Mouse (Mus musculus): Measurements from ENCODE around the gene Pknox2.

The Pknox2 gene

DNA sequence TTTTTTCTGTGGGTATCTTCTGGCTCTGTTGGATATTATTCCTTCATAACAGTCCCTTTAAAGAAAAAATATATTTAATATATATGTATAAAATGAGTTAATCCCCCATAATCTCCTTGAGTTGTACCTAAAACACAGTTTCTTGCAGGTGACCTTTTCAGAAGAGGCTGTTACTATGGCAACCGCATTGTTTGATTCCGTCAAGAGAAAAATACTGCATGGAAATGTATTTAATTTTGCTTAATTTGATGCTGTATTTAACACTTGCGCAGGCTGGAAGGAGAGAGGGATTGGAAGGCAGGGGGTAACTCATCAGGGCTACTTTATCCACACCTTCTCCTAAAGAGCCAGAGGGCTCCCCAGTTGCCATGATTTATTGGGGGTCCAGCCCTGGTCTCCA, 108.3 kb downstream of the Pknox2 start:
- DNase-seq = no peak

DNA sequence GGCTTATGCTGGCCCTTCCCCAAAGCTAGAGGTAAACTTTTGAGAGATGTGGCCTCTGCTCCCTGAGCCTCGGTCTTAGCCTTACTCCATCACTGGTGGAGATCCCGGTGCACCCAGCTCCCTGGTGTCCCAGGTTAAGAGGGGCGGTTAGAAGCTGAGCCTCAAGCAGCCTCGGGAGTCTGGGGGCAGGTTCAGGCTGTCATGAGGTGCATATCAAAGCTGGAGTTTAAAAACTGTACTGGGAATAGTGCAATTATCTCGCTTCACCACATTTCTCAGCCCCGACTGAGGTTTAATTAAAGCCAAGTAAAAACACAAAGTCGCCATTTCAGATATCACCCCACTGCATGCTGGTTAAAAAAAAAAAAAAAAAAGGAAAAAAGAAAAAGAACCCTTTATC, 108.8 kb downstream of the Pknox2 start:
- no peak for DNase-seq

DNA sequence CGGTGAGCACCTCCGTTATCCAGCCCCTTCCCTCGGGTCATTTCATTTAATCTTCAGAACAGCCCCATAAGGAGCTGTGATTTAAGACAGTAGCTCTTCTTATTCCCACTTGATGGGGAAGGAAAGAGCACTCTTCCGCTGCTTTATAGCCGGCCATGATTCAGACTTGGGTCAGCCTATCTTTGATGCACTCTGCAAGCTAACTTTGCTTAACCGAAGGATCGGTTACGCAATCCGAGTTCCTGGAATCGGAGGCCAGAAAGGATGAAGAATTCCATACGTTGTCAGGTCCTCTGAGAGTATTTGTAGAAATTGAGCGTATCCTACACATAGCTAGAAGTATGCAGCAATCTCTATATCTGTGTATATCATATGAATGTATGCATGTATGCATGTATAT, 109.8 kb downstream of the Pknox2 start:
- no peak for DNase-seq

DNA sequence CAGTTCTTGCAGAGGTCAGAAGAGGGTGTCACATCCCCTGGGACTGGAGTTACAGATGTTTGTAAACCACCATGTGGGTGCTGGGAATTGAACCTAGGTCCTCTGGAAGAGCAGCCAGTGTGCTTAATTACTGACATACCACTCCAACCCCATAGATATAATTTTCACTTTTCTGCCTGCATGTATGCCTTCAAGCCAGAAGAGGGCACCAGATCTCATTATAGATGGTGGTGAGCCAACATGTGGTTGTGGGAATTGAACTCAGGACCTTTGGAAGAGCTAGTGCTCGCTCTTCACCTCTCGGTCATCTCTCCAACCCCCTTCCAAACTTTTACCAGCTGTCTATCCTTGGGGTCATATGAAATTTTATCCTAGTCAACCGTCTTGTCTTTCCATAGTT, 112.0 kb downstream of the Pknox2 start:
- no peak for DNase-seq

DNA sequence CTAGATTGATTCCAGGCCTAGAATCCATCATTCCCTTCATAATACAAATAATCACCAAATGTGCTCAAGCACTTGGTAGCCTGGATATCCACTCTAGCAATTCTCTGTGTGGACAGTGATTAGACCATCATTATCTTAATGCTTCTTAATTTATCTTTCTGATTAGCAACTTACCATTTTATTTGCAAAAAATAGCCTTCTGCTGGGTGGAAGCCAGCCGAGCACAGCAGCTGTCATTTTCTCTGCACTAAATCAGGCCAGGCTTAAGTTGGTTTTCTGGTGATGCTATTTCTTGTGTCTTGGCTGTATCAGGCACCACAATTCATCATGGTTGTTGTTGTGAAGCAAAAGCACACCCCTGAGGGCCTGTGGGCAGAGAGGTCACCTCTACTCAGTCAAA, 112.9 kb downstream of the Pknox2 start:
- DNase-seq = no peak

DNA sequence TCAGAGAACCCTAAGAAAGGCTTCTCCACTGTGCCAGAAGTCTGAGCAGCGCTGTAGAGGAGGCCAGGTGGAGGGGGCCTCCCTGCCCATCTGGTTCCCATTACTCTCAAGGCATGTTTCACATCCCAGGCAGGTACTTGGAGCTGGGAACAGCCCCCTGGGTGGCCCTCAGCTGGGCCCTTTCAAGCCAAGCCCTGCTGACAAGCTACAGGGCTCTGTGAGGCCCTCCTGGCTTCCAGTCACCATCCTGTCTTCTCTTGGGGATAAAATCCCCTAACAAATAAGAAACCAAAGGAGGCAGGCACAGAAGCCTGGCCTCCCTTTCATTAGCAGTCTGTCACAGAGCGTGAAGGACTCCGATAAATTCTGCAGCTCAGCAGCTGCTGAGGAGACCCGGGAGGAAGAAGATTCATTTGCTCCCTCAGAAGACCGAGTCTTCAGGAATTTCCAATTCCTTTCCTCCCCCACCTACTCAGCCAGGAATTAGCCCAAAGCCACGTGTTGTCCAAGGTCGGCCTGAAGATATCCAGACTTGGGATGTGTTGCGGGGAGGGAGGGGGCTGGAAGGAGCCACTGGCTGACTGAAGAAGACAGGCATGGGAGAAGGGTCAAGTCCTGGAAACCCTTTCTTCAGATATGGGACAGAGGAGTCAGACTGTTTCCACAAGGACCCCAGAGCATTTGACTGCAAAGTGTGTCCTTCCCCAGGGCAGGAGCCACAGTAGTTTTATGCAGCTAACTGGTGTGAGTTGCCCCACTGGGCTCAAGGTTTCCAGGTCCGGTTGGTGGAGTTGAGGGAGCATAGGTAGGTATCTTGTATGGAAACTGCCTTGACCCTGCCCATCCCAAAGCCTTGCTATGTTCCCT, 116.6 kb downstream of the Pknox2 start:
- peak in 1 of 2 experiments; percentile 52 for DNase-seq

DNA sequence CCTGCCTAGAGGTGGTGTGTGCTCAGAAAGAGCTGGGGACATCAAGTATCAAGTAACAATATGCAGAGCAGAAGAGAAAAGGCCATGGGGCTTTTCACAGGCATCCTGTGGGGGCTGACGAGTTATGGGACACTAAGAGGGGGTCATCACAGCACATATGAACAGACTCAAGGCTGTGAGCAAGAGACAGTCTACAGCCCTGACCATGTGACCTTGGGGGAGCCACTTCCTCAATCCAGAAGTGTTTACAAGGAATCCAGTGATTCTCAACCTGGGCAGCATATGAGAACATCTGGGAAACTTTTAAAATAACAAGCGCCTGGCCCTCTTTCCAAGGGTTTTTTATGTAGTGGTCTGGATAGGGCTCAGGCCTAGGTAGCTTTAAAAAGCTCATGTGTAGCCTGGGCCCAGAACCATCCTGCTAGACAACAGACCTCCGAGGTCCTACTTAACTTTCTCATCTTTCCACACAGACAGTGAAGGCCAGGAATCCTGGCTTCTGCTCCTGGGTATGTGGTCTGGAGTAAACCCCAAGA, 117.3 kb downstream of the Pknox2 start:
- no peak for DNase-seq

DNA sequence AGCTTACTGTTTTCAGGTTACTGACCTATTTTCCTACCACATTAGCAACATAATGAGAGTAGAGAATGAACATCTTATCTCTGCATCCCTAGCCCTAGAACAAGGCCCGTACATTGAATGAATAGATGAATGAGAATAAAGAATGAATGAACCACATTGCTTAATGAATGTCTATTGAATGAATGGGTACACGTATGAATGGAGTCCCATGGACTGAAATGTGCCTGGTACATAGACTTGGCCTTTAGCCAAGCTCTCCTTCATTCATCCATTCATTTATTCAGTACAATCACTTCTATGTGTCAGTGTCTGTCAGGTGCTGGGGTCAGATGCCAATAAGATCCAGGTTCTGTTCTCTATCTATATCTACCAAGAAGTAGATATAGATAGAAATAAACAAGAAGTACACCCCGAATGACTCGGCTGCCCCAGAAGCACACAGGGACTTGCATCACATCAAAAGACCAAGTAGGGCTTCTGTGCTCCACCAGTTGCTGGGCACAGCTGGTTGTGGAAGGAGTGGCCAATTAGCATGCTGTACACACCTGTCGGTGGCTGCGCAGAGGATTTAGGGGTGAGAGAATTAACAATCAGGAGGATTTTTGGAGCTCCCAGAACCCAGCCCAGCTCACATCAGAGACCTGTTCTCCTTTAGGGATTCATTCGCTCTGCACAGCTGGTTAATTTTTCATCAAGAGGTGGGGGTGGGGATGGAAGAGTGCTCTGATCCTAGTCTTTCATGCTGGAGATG, 119.2 kb downstream of the Pknox2 start:
- DNase-seq = no peak

DNA sequence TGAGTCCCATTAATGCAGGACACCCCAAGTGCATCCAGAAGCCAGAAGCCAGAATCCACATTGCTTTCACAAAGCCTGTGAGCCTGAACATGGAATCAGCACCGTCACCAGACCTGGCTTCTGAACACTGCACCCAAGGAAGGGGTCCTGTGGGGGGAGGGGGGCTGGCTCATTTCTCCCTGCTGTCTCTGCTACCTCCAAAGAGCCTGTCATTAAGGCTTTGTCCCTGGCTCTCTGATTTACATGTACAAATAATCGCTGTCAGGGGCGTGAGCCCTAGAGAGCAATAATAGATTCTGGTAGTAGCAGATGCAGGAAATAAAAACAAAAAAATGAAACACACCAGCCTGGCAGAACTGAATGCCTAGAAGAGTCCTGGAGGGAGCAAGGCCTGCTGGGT, 121.3 kb downstream of the Pknox2 start:
- no peak for DNase-seq

DNA sequence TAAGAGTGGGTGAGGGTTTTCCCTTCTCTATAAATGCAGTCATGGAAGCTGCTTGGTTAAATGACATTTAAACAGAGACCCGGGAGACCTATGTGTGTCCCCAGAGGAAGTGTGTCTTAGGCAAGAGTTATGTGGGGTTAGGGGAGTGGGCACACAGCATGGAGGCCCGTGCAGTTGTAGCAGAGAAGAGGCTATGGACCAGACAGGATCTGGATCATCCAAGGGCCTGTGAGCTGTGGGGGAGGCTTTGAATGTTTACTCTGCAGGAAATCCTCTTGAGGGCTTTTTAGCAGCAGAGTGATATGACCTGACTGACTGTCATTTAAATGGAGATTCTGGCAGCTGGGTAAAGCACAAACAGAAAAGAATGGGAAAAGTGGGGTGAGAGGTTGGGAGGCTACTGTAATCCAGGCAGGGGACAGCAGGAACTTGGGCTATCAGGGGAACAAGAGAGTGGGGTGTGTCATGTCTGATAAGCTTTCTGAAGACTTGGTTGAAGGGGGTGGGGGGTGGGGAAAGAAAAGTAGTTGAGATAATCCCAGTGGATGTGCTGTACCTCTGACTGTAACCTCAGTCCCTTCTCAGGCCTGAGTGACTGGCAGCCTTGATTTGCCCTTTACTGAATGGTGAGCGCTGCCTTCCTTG, 125.5 kb downstream of the Pknox2 start:
- no peak for DNase-seq

DNA sequence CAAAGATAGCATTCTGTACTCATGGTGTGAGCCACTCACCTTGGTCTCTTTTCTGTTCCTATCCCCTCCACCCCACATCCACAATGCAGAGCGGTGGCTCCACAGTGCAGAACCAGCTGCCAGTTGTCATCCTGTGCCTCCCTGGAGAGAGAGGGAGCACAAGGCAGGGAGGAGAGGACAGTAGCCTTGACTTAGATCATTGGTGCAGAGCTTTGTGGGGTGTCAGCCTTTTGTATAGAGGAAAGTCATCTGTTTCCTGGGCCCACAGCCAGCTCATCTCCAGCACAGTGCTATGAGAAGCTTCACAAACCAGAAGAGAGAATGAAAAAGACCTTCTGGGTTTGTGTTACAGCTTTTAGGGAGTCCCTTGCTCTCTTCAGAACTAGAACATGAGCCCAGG, 129.1 kb downstream of the Pknox2 start:
- peak; percentile 71 to 80 for DNase-seq

DNA sequence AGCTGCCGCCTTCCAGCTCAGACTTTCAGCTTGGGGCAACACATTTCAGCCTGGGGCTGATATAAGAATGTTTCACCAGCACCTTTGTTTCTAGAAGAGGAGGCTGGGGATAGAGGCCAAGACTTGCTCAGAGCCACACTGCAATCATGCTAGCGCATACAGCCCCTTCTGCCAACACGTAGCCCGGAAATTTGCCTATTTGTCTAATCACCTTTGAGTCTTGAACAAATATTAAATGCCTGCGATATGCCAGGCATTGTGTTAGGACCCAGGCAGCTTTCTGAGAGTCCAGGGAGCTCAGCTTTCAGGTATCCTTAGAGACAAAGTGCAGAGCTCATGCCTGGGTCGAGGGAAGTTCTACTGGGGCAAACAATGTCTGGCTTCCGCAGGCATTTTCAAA, 130.0 kb downstream of the Pknox2 start:
- DNase-seq = no peak

DNA sequence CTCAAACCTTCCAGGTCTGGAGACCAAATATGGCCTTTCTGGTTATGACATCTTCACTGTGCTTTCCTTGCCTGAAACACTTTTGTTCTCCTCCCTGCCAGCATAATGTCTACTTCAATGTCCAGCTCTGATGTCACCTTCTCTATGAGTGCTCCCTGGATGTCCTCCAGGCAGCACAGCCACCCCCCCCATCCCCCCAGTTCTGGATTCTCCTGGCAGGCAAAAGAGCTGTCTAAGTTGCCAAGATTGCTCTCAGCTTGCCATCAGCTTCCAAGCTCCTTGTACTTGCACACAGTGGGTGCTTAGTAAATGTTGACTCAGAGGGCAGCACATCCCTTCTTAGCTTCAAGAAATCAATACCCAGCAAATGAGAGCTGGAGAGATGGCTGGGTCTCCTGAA, 131.0 kb downstream of the Pknox2 start:
- DNase-seq = no peak

DNA sequence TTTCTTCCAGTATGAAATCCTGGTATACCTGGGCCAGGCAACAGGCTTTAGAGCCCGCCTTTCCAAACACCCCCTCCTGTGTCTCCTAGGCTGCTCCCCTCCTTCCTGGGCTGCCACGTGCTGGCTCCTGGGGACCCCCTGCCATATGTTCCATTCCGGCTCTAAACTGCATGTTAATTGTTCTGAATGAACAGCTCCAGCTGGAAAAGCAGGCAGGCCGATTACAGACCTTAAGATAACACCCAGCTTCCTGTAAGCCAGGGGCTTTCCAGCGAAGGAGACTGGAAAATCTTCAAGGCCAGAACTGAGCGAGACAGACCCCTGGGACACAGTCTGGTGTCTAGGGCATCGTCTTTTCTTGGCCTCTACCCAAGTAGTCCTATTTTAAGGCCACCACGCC, 133.6 kb downstream of the Pknox2 start:
- DNase-seq = peak; percentile 22 to 45

DNA sequence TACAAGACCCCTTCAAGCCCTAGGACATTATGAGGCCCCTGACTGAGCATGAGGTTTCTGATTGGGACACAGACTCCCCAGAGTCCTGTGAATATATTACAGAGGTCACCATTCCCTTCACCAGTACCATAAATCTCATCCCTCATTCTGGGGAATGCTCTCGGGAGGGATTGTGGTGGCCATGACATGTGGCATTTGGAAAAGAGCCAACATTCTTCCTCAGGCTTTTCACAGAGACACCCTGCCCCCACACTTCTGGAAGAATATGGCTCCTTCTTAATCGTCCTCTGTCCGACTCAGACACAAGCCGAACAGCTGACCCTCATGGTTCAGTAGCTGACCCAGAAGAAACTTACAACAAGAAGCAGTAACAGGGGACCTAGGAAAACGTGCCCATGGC, 139.1 kb downstream of the Pknox2 start:
- peak; percentile 54 to 72 for DNase-seq

DNA sequence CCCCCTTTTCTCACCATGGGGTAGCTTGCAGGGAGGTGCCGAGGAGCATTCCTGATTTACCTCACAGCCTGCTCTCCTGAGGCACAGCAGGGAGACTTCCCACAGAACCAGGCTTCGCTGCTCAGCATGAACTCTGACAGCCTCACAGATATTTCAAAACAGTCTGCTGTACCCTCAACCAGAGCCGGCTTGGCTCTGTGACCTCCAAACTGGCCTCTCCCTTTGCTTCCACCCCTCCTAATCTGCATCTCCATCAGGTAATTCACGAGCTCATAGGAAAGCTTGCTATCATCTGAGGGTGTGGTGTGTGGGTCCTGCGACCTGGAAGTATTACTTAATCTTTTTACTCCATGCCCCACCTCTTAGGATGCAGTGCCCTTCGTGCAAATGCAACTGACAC, 142.5 kb downstream of the Pknox2 start:
- no peak for DNase-seq

DNA sequence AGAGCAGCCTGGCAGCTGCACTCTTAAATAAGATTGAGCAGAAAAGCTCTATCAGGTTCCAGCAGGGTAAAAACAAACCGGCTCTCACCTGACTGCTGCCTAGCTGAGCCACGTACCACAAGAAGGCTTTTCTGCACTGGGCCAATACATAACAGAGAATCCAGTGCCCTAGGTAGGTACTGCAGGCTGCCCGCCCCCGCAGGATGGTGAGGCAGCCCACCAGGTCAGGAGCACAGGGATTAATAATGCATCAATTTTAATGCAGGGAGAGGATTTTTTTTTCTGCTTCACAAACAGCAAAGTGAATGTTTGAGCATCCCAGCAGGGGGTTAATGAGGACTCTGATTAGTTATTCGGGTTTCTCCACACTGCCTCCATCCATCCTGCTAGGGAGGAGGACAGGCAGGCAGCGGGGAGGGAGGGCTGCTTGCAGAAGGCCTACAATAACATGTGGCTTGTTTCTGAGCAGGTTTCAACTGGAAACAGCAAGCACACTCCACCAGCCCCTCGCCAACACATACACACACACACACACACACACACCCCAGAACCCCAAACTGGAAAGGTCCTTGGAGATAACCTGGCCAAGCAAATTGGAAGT, 145.2 kb downstream of the Pknox2 start:
- DNase-seq = peak; percentile 26 to 47

DNA sequence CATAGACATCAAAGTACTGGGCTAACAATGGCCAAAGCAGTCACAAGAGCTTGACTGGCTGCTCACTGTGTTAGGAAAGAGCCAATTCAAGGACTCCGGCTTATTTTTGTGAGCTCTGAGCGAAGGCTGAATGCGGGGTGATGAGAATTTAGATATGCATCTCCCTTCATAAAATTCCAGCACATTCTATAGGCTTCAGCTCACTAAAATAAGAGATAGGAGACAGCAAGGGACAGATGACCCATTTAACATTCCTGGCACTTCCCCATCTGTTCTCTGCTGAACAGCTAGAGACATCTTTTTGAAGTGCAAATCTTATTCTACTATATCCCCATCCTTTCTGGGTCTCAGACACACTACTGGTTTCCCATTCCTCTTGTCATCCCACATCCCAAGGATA, 147.8 kb downstream of the Pknox2 start:
- DNase-seq = no peak

DNA sequence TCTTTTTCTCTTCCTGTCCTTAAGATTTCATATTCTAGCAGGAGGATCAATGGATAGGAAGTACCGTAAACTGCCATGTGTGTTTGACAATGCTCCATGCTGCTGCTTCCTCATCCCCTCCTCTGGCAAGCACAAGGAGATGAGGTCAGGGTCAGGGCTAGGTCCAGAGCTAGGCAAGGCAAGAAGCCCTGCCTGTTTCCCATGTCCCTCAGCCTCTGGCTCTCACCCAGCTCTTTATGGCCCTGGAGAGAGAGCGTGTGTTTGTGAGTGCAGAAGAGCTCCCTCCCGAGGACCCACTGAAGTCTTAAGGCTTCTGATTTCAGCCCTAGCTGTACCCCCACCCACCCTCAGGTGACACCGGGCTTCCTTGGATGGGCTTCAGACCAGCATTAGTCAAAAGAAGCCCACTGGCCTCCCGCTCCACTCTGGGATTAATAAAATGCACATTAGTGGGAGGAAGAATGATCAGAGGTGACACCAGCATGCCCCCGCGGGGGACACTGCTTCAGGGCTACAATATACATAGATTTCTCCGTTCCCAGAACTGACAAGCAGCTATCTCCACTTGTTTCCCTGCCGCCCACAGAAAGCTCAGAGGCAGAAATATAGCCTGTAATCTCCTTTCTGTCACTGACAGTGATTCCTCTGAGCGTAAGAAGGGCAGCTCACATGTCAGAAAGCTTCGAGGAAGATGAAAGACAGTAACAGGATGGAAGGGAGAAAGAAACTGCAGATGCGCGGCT, 156.4 kb downstream of the Pknox2 start:
- no peak for DNase-seq

DNA sequence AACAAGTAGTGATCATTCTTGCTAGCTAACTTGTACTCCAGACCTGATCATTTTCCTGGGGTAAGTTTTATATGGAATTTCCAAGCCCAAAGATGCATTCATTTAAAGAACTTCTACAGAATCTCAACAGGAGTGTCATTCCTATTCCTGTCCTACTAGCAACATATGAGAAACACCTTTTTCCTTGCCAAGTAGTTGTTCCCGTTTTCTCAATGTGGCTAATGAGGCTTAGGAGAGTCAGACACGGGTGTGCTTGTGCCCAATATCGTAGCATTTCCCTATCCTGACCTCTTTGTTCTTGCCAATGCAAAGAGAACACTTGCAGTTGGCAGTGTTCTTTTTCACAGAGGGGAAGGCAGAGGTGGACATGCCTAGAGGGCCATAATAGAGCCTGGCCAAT, 157.2 kb downstream of the Pknox2 start:
- no peak for DNase-seq

DNA sequence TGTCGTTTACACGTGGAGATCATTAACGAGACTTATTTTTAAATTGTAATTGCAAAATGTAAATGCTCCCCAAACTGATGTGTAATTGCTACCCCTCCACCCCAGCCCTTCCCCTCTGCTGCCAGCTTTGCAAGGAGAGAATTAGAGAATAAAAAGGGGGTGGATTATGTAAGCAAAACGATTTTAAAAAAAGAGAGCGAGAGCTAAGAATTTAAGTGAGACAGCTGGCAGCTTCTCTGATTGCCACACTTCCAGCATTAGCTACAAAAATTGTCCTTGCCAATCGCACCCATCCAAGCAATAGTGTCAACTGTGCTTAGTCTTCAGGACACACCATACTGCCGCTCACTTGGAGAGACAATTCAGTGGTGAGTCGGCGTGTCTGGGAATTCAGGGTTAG, 162.0 kb downstream of the Pknox2 start:
- no peak for DNase-seq

DNA sequence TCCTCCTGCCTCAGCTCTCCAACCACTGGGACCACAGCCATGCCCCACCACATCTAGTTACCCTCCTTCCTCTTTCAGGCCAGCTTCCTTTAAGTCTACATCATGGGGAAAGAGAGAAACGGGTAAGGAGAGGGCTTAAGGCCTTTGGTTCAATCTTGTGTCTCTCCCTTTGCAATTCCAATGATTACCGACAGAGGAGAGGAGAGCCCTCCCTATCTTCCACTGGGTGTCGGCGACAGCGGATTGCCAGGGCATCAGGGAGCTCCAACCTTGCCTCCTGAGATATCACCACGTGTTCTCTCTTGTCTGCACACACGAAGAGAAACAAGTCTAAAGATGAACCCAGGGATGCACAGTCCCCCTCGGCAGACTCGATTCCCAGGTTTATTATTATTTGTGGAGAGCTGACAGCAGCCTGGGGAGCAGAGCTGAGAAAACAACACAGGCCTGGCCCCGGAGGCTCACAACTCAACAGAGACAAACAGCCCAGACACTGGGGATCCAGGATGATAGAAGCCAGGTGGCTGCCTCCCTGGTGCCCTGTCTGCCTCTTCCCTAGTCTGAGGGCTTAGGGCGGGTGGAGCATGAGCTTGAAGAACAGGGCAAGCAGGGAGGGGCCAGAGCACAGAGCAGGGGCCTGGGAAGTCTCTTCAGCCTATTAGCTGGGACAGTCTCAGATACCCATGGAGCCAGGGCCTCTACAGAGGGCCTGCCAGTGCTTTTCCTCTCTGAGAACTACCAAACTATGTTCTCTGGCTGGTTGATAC, 170.4 kb downstream of the Pknox2 start:
- no peak for DNase-seq
